Mouse (Mus musculus) heart, embryonic 13.5 days (tissue): ENCODE measurements around the gene Ftsj1. TPM values are rescaled to one million over a fixed set of nuclear protein-coding genes. Genes with fewer than 3 reads are reported as not detected.

Experiments used
- ATAC-seq: fragments of 200-750 bp; cut with Nextera tagmentation; 2 replicates; pipeline ENCODE4 v1.8.0; 2017; ENCODE audit warnings: moderate TSS enrichment; ENCODE audit not compliant: insufficient number of reproducible peaks, low FRiP score, low TSS enrichment; ENCODE audit errors: extremely low read depth
- H3K27ac ChIP-seq: fragments of 300-500 bp; sonication (generic); replicated peaks from 2 replicates; pipeline ENCODE4 v1.5.1; 2015; ENCODE audit warnings: moderate library complexity, mild to moderate bottlenecking, inconsistent platforms
- H3K27me3 ChIP-seq: fragments of 300-500 bp; sonication (generic); replicated peaks from 2 replicates; pipeline ENCODE4 v1.6.1; 2015; ENCODE audit warnings: mild to moderate bottlenecking, inconsistent platforms
- H3K36me3 ChIP-seq: fragments of 300-500 bp; sonication (generic); 2 replicates; pipeline ENCODE4 v1.6.1; 2015; ENCODE audit warnings: mild to moderate bottlenecking, inconsistent platforms
- H3K4me1 ChIP-seq: fragments of 300-500 bp; sonication (generic); 2 replicates; pipeline ENCODE4 v1.6.1; 2015; ENCODE audit warnings: inconsistent platforms
- H3K4me2 ChIP-seq: fragments of 300-500 bp; sonication (generic); 2 replicates; pipeline ENCODE4 v1.6.1; 2015; ENCODE audit warnings: inconsistent platforms, mild to moderate bottlenecking, moderate library complexity
- H3K4me3 ChIP-seq: fragments of 300-500 bp; sonication (generic); 2 replicates; pipeline ENCODE4 v1.5.1; 2015; ENCODE audit warnings: moderate library complexity, mild to moderate bottlenecking, inconsistent platforms
- H3K9ac ChIP-seq: fragments of 300-500 bp; sonication (generic); 2 replicates; pipeline ENCODE4 v1.6.1; 2015; ENCODE audit warnings: inconsistent platforms, mild to moderate bottlenecking, moderate library complexity
- H3K9me3 ChIP-seq: fragments of 300-500 bp; sonication (generic); 2 replicates; pipeline ENCODE4 v1.6.1; 2016; ENCODE audit warnings: inconsistent platforms
- WGBS: fragments of 180-500 bp; shearing (Covaris S2); methylation state at CpG from one replicate; pipeline ENCODE4 v1.1.7; 2015; ENCODE audit warnings: mixed read lengths; 5-methylcytosine and 5-hydroxymethylcytosine counted together
- polyA plus RNA-seq: library from polyadenylated mRNA; unstranded; fragments of >200 nt; fragmentation: Nextera tagmentation; extraction: Ambion mirVana; gene quantifications from 2 replicates; pipeline ENCODE4 v1.2.1, GENCODE M21; 2015

The Ftsj1 gene
- polyA plus RNA-seq, 1 experiment from 2014 or later, result 23.8 TPM

- Histone ChIP-seq H3K36me3 (no peaks in the 10 kb centered on the region), H3K4me2 (peak within 1 kb of the TSS; percentile 71), H3K4me3 (peak within 1 kb of the TSS; percentile 67), H3K9me3 (no peaks in the 10 kb centered on the region), H3K9ac (peak within 1 kb of the TSS; percentile 82), H3K4me1 (peaks cover 4% of the 10 kb centered on the region; the same call in 1 of the 2 replicates), H3K27ac (peak within 1 kb of the TSS; percentile 48; the same call in 1 of the 2 replicates), H3K27me3 (no peaks in the 10 kb centered on the region)
- no peak for ATAC-seq
- WGBS, result 22% methylated on average over 10 of the region's 10 CpGs
Observed at GRCm38 (mm10) chrX:8193419-8193723, 58.8 kb downstream of the Ftsj1 start, which contains the start of gene Ebp. Ebp (minus strand) TSS chrX:8193512.

DNA sequence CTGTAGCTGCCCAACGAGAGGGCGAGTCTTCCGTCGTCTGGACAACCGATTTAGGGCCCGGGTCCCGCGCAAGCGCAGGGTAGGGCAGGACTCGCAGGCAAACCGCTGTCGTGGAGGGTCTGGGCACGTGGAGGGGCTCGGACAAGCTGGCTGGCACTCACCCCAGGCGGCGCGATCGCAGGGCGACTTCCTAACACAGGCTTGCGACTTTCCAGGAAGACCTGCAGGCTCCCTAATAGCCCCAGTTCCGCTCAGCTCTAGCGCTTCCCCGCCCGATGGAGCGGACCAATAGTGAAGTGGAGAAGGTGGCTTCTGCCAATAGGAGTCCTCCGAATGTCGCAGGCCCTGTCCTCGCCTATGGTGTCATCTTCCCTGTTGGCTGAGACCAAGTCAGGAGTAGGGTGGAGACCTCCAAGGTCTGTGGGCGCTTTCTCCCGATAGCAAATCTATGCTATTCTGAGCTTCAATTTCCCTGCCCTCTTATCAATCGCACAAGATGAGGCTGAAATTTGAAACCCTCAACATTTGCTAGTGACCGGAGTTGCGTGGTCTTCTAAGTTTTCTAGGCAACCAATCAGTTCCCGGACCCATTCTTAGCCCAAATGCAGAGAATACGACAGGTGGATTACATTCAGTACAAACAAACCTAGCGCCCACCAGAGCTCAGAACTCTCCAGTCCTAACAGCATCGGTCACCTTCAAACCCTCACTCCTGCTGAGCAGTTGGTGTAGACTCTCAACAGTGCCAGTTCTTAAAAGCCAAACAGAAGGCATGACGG lies 59.4 kb downstream of the Ftsj1 start:
- peak overlapping the region; percentile 48; the same call in 1 of the 2 replicates for H3K27ac ChIP-seq
- WGBS, result 13% methylated on average over 38 of the region's 38 CpGs

DNA sequence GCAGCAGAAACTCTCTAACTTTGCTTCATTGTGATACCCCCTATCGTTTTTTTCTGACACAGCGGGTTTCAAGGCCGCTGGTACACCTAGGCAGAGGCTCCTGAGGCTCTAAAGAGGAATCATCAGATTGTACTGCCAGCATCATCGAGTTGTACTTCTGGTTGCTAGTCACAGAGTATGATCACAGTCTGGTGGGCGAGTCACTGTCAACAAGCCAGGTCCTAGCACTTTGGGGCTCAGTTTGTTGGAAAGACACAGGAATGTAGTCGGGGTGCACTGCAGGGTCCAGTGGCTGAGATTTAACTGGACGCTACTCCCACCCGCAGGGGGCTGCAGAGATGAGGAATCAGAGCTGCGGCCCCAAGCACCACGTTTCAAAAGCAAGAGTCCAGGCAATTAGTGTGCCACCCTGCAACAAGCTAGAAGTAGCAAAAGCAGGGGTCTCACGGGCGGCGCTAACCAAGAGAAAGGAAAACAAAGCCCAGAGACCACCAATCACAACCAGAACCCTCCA lies 60.0 kb downstream of the Ftsj1 start:
- no peaks in the 10 kb centered on the region for H3K36me3 ChIP-seq
- ATAC-seq, result no peak
- H3K9ac ChIP-seq, result peak overlapping the region; percentile 82
- H3K4me3 ChIP-seq, result peak overlapping the region; percentile 67
- H3K9me3 ChIP-seq, result no peaks in the 10 kb centered on the region
- peak overlapping the region; percentile 71 for H3K4me2 ChIP-seq
- H3K27me3 ChIP-seq, result no peaks in the 10 kb centered on the region
- WGBS, result 11% methylated on average over 13 of the region's 13 CpGs
- H3K4me1 ChIP-seq, result peaks cover 4% of the 10 kb centered on the region; the same call in 1 of the 2 replicates
- H3K27ac ChIP-seq, result no peak overlapping the region

More for the DNA sequence above, 59.4 kb downstream of the Ftsj1 start:
- H3K4me1 ChIP-seq, result peaks cover 4% of the 10 kb centered on the region; the same call in 1 of the 2 replicates
- H3K4me3 ChIP-seq, result peak overlapping the region; percentile 67
- H3K9me3 ChIP-seq, result no peaks in the 10 kb centered on the region
- H3K36me3 ChIP-seq, result no peaks in the 10 kb centered on the region
- no peaks in the 10 kb centered on the region for H3K27me3 ChIP-seq
- peak overlapping the region; percentile 82 for H3K9ac ChIP-seq
- peak overlapping the region; percentile 71 for H3K4me2 ChIP-seq
- peak; percentile 93 for ATAC-seq

Other genes with a start within 250 kb of the Ftsj1 start
- gene Glod5, start 233.9 kb downstream of the Ftsj1 start, polyA plus RNA-seq, result 0.38 and 0.53 TPM in 2 replicates
- 34.4 and 34.9 TPM in 2 replicates for gene Suv39h1, start 177.6 kb downstream of the Ftsj1 start, polyA plus RNA-seq
- 0.24 and 0.33 TPM in 2 replicates for gene Was, start 161.9 kb downstream of the Ftsj1 start, polyA plus RNA-seq
- gene Wdr13, start 119.5 kb downstream of the Ftsj1 start, polyA plus RNA-seq, result 20.9 and 22.8 TPM in 2 replicates
- gene Rbm3, start 106.5 kb downstream of the Ftsj1 start, polyA plus RNA-seq, result 323 and 335 TPM in 2 replicates
- 9.0 and 10.4 TPM in 2 replicates for gene Tbc1d25, start 76.2 kb downstream of the Ftsj1 start, polyA plus RNA-seq
- gene Ebp, start 58.9 kb downstream of the Ftsj1 start, polyA plus RNA-seq, result 26.2 and 29.2 TPM in 2 replicates
- gene Porcn, start 45.9 kb downstream of the Ftsj1 start, polyA plus RNA-seq, result 3.7 and 3.9 TPM in 2 replicates
- gene Slc38a5, start 18.7 kb upstream of the Ftsj1 start, polyA plus RNA-seq, result 24.1 and 24.6 TPM in 2 replicates
- gene Ssxb10, start 75.0 kb upstream of the Ftsj1 start, polyA plus RNA-seq, result not detected in 2 replicates
- not detected in 2 replicates for gene Ssxb9, start 114.6 kb upstream of the Ftsj1 start, polyA plus RNA-seq
- gene Ssxb1, start 160.9 kb upstream of the Ftsj1 start, polyA plus RNA-seq, result not detected in 2 replicates
- not detected in 2 replicates for gene Ssxb2, start 209.3 kb upstream of the Ftsj1 start, polyA plus RNA-seq